8 mouse cellular contexts compared by ENCODE assay signal in genomic region chr11:100692164-100692616, GRCm38 (mm10). TPM values are rescaled to one million over a fixed set of nuclear protein-coding genes. Genes with fewer than 3 reads are reported as not detected.
DNase-seq lines count a peak whose midpoint lies in the region; ATAC-seq and TF ChIP-seq lines count a peak whose summit lies in the region.

TSS of gene Zfp385c (minus strand) at chr11:100692455.

- H3K9me3 ChIP-seq in hindbrain, embryonic 14.5 days (ENCODE audit: control insufficient read depth, low read length), result no peaks in the 10 kb centered on the region

- ATAC-seq in hindbrain, embryonic 14.5 days (ENCODE audit: low FRiP score), result no peak
- 0 out of 2 replicates have a peak, but pooled peaks have one; percentile 45 for ATAC-seq in megakaryocyte, adult 5-6 weeks (ENCODE audit: poor library complexity, severe bottlenecking)
- no peak for ATAC-seq in monocyte, adult 5-6 weeks (replicated peaks; ENCODE audit: insufficient number of reproducible peaks, low FRiP score, low TSS enrichment, poor library complexity, severe bottlenecking)

- no peak within 1 kb of the TSS; the same call in 1 of the 2 replicates for H3K9ac ChIP-seq in hindbrain, embryonic 14.5 days

- no peak within 1 kb of the TSS for H3K27ac ChIP-seq in cerebellum, adult 2 months (ENCODE audit: insufficient read depth, low read length)
- no peak within 1 kb of the TSS for H3K27ac ChIP-seq in hindbrain, embryonic 14.5 days

- H3K4me3 ChIP-seq in cerebellum, adult 2 months (replicated peaks; ENCODE audit: insufficient read depth, low read depth, low read length), result peak within 1 kb of the TSS; percentile 40
- peak within 1 kb of the TSS; percentile 18 for H3K4me3 ChIP-seq in hindbrain, embryonic 14.5 days (replicated peaks; ENCODE audit: low read length)

- H3K4me1 ChIP-seq in cerebellum, adult 2 months (ENCODE audit: control insufficient read depth, insufficient read depth, low read length), result no peaks in the 10 kb centered on the region
- H3K4me1 ChIP-seq in hindbrain, embryonic 14.5 days (replicated peaks; ENCODE audit: control insufficient read depth, insufficient read depth, low read length), result 0 out of 2 replicates have a peak, but pooled peaks cover 4% of the 10 kb centered on the region

- DNase-seq in cerebellum, adult 2 months, result no peak
- no peak for DNase-seq in cerebellum, adult 9-11 months
- peak; percentile 51 for DNase-seq in CD4-positive, CD25-positive, alpha-beta regulatory T cell, adult 2 months (ENCODE audit: low read depth, low spot score)
- DNase-seq in hindbrain, embryonic 14.5 days (ENCODE audit: low spot score), result no peak
- no peak for DNase-seq in Muller cell, postnatal 12 days (ENCODE audit: inconsistent ontology term)
- DNase-seq in frontal cortex, postnatal 14 days (ENCODE audit: low spot score in 2 of 2), result no peak

- peak within 1 kb of the TSS; percentile 45 for H3K4me2 ChIP-seq in hindbrain, embryonic 14.5 days (replicated peaks)

- no peaks in the 10 kb centered on the region for H3K27me3 ChIP-seq in cerebellum, adult 2 months (ENCODE audit: control insufficient read depth, insufficient read depth, low read length)
- peaks cover 7% of the 10 kb centered on the region; the same call in 1 of the 2 replicates for H3K27me3 ChIP-seq in hindbrain, embryonic 14.5 days (ENCODE audit: control insufficient read depth, insufficient read depth, low read length)

- no peaks in the 10 kb centered on the region for H3K36me3 ChIP-seq in hindbrain, embryonic 14.5 days (replicated peaks; ENCODE audit: control insufficient read depth, insufficient read depth)

- WGBS in cerebellum, adult 2 months, result 8% methylated on average over 23 of the region's 23 CpGs
- WGBS in hindbrain, embryonic 14.5 days, result 2% methylated on average over 23 of the region's 23 CpGs

- no peak for TF ChIP-seq POLR2A in cerebellum, adult 2 months (IDR thresholded peaks at IDR 0.05; ENCODE audit: borderline replicate concordance, insufficient read depth, low read length)

- TF ChIP-seq CTCF in cerebellum, adult 2 months (IDR thresholded peaks at IDR 0.05; ENCODE audit: borderline replicate concordance, insufficient read depth, low read depth, low read length), result no peak

RNA-seq across cellular contexts. Expression of gene Zfp385c, which starts in this region (rescaled TPM):
- polyA plus RNA-seq in cerebellum, adult 2 months (2012; rRNA removed), result 56.5 and 75.2 TPM in 2 replicates
- polyA plus RNA-seq in hindbrain, embryonic 14.5 days (2014; fragmentation: Nextera tagmentation; extraction: Ambion mirVana), result 0.20 and 0.31 TPM in 2 replicates
- not detected in 2 replicates for total RNA-seq in megakaryocyte, adult 5-6 weeks (2015)
- not detected in 2 replicates for total RNA-seq in megakaryocyte, adult 5-6 weeks (2017)
- 0.32 to 0.76 TPM (median 0.49 TPM) in 3 replicates for total RNA-seq in monocyte, adult 5-6 weeks (2017)

Comparison
In these comparisons a context has a peak if more than half of its experiments do, and no peak if none do; other contexts are left out.
1. RNA of gene Zfp385c (polyA plus RNA-seq): 56.5 to 75.2 TPM in cerebellum, adult 2 months; 0.20 to 0.31 TPM in hindbrain, embryonic 14.5 days; every median in the first group is over 10 times any median in the second.
2. Peak in ATAC-seq in megakaryocyte, adult 5-6 weeks; RNA of the gene not detected or under 1 TPM.